Mouse (Mus musculus) gastrocnemius, postnatal 25 days (tissue): Measurements from ENCODE around the gene Psmc4. TPM values are rescaled to one million over a fixed set of nuclear protein-coding genes. Genes with fewer than 3 reads are reported as not detected.

Source experiments
- DNase-seq: peaks from one replicate; pipeline ENCODE4 v3.0.0; 2022
- long read RNA-seq, 2 experiments: library from polyadenylated mRNA; stranded (forward); transcript quantifications; one replicate each; pipeline ENCODE4 v2.0.0; 2021
- total RNA-seq, 2 experiments: library from RNA; stranded (reverse); gene quantifications; 1 replicate in 1 of 2; 2 replicates in 1 of 2; pipeline ENCODE4 v1.2.3; 2021

Psmc4 gene
- total RNA-seq, result 100 to 1,000 TPM in 1 of 2 experiments, 10 to 100 TPM in 1; 99.0 to 104 TPM
- long read RNA-seq, experiment 1, transcript Psmc4-201 (11 exons, 1,440 nt), result major isoform, 191 of 228 reads
- long read RNA-seq, experiment 1, partial matches to known transcripts, result 31 of 228 reads
- long read RNA-seq, experiment 1, other reads (novel, unspliced or antisense), result 6 of 228 reads
- long read RNA-seq, experiment 2, transcript Psmc4-201 (11 exons, 1,440 nt), result major isoform, 202 of 222 reads
- long read RNA-seq, experiment 2, partial matches to known transcripts, result 15 of 222 reads
- long read RNA-seq, experiment 2, other reads (novel, unspliced or antisense), result 5 of 222 reads

- DNase-seq, result peak; percentile 97
Observed at GRCm38 (mm10) chr7:28049476-28050409, at the start of gene Psmc4. Gene Psmc4 (minus strand): TSS chr7:28050101.

GRCm38 (mm10) chr7:28099101-28099500 is 49.2 kb upstream of the Psmc4 start:
- no peak for DNase-seq

- no peak for DNase-seq
Observed at GRCm38 (mm10) chr7:28093541-28093940, 43.6 kb upstream of the Psmc4 start.

GRCm38 (mm10) chr7:28086236-28086635 is 36.3 kb upstream of the Psmc4 start:
- no peak for DNase-seq

- no peak for DNase-seq
Observed at GRCm38 (mm10) chr7:28084215-28084614, 34.3 kb upstream of the Psmc4 start.

- DNase-seq, result no peak
Observed at GRCm38 (mm10) chr7:28070531-28071298, 20.8 kb upstream of the Psmc4 start, which contains the start of gene Fcgbp. Gene Fcgbp (plus strand): TSS chr7:28071236.

- DNase-seq, result no peak
Observed at GRCm38 (mm10) chr7:28069546-28070172, 19.8 kb upstream of the Psmc4 start.

- no peak for DNase-seq
Observed at GRCm38 (mm10) chr7:28068661-28069060, 18.8 kb upstream of the Psmc4 start.

GRCm38 (mm10) chr7:28059972-28060371 is 10.1 kb upstream of the Psmc4 start:
- no peak for DNase-seq

- DNase-seq, result no peak
Observed at GRCm38 (mm10) chr7:28053046-28053930, 3.4 kb upstream of the Psmc4 start.

GRCm38 (mm10) chr7:28050584-28050983 is 683 bp upstream of the Psmc4 start:
- DNase-seq, result no peak

GRCm38 (mm10) chr7:28044524-28044923 is 5.4 kb downstream of the Psmc4 start:
- DNase-seq, result no peak

GRCm38 (mm10) chr7:28014445-28014810 is 35.5 kb downstream of the Psmc4 start:
- DNase-seq, result no peak

- peak; percentile 63 for DNase-seq
Observed at GRCm38 (mm10) chr7:28013549-28014444, 36.1 kb downstream of the Psmc4 start, which contains the start of gene Zfp850. Gene Zfp850 (minus strand): TSS chr7:28014115.

GRCm38 (mm10) chr7:28010271-28010670 is 39.6 kb downstream of the Psmc4 start:
- DNase-seq, result no peak
